Mouse (Mus musculus) ovary, adult 10 weeks (tissue): ENCODE measurements around the gene B020004J07Rik. TPM values are rescaled to one million over a fixed set of nuclear protein-coding genes. Genes with fewer than 3 reads are reported as not detected.

Experiments
- polyA plus RNA-seq: library from polyadenylated mRNA; stranded (reverse); fragments of 350-450 nt; fragmentation: Illumina TruSeq; extraction: RNeasy Lipid Tissue Mini Kit (QIAGEN cat#74804); gene quantifications from one replicate; pipeline ENCODE4 v1.2.3, GENCODE M21; 2014

Gene B020004J07Rik
- not detected for polyA plus RNA-seq

DNA sequence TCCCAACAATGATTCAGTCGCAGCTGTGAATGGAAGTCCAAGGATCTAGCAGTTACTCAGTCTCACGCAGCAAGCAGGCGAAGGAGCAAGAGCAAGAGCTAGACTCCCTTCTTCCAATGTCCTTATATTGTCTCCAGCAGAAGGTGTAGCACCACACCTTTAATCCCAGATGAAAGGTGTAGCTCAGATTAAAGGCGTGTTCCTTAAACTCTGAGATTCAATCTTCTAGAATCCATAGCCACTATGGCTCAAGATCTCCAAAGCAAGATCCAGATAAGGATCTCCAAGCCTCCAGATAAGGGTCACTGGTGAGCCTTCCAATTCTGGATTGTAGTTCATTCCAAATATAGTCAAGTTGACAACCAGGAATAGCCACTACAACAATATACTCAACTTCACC is at the start of gene B020004J07Rik:
Gene B020004J07Rik (minus strand): TSS at position 101 of the 400 bp plus-strand sequence.

Other genes with a start within 250 kb of the B020004J07Rik start
- 101 TPM for gene Leprot, start 196.3 kb downstream of the B020004J07Rik start, polyA plus RNA-seq
- 72.3 TPM for gene Lepr, start 126.6 kb downstream of the B020004J07Rik start, polyA plus RNA-seq
- not detected for gene C130073F10Rik, start 49.8 kb upstream of the B020004J07Rik start, polyA plus RNA-seq
- gene Gm12800, start 65.1 kb upstream of the B020004J07Rik start, polyA plus RNA-seq: not detected
- gene Gm12794, start 96.4 kb upstream of the B020004J07Rik start, polyA plus RNA-seq: not detected
- not detected for gene Gm12790, start 137.0 kb upstream of the B020004J07Rik start, polyA plus RNA-seq
- not detected for gene Gm12789, start 142.6 kb upstream of the B020004J07Rik start, polyA plus RNA-seq
- gene Pde4b, start 243.5 kb upstream of the B020004J07Rik start, polyA plus RNA-seq: 8.0 TPM